Mouse (Mus musculus): Measurements from ENCODE around the gene Cpt2.
A peak's percentile ranks its signal among the peaks of the same experiment; 100 is the strongest.

Gene Cpt2

DNA sequence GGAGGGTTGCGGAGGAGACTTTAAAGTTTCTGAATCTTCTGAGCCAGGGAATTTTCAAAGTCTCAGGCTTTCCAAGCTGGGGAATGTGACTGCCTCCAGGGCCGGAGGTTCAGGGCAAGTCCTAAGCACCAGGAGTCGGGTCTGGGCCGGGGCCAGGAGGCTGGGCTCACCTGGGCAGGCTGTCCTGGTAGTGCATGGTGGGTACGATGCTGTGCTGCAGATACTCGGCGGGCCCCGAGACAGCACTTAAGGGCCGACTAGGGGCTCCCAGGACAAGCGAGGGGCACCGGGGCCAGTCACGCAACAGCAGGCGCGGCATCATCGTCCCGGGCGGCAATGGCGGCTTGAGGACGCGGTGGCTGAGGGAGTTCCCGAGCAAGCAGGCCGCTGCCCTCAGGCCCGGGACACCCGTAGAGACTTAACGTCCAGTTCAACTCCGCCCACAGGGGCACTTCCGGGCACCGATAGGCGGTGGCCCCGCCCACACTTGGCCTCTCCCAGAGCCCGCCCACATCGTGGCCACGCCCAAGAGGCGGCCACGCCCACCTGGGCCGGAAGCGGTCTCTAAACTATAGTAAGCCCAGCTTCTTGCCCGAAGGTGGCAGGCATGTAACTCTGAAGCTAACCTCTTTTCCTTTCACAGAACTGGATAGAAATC, at the start of gene Cpt2:
Gene Cpt2 (minus strand): TSS at position 466 of the 658 bp plus-strand sequence.
- peak; percentile 66 to 73 for DNase-seq (ENCODE audit: low spot score in 2 of 2)

DNA sequence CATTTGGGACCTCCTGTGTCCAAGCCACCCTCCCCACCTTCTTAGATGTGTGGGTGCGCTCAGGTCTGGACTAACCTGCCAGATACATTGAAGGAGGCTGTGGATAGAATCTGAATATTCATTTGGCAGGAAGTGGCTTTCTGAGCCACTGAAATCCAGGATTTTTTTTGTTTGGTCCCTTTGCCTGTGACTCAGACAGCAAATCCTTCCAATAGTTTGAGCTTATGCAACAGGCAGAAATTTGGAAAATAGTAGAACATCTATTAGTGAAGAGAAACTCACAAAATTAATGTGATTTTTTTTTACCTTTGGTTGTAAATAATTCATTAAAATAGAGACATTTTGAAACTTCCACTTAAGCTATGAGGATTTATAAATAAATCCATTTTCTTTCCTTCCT, 47.8 kb upstream of the Cpt2 start:
- no peak for DNase-seq (ENCODE audit: low spot score in 2 of 2)

GRCm38 (mm10) chr4:107969781-107970180, 46.4 kb upstream of the Cpt2 start:
- DNase-seq (ENCODE audit: low spot score in 2 of 2): no peak

- no peak for DNase-seq (ENCODE audit: low spot score in 2 of 2)
These were observed 44.7 kb upstream of the Cpt2 start, which contains the start of gene Slc1a7 for GRCm38 (mm10) chr4:107967966-107968682. Gene Slc1a7 (plus strand): TSS chr4:107968332.

DNA sequence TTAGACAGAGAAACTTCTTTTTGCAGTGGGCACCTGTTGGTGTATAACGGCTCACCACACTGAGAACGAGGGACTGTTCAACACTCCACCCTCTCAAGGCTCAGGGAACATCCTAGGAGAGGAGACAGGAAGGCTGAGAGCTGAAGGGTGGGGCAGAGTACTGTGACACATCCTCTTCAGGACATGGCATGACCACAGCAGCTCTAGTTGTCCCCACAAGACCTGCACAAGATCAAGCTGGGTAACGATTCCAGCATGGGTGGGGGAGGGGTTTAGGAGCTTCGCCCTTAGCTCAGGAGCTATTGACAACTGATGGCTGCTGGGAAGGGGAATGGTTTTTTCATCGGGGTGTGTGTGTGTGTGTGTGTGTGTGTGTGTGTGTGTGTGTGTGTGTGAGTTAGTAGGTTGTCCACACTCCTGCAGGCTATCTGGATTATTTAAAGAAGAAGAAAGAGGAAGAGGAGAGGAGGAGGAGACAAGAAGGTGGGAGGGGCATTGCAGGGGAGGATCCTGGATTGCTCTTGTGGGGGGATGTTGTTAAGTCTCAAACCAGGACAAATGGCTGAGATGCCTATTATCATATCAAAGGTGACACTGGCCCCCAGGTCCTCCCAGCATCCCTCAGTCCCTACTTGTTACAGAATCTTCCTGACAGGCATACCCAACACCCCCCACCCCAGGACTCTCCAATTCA, 43.2 kb upstream of the Cpt2 start:
- DNase-seq (ENCODE audit: low spot score in 2 of 2): no peak

DNA sequence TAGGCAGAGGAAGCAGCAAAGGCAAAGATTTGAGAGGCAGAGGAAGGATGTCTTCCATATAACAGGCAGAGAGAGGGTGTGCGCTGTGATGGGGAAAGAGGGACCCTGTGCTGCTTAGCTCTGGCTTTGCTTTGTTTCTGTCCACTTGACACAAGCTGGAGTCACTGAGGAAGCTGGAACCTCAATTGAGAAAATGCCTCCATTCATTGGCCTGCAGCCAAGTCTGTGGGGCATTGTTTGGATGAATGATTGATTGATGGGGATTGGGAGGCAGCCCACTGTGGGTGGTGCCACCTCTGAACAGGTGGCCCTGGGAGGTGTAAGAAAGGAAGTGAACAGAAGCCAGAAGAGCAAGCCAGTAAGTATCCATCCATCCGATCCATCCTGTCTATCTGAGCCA, 39.4 kb upstream of the Cpt2 start:
- DNase-seq (ENCODE audit: low spot score in 2 of 2): no peak

DNA sequence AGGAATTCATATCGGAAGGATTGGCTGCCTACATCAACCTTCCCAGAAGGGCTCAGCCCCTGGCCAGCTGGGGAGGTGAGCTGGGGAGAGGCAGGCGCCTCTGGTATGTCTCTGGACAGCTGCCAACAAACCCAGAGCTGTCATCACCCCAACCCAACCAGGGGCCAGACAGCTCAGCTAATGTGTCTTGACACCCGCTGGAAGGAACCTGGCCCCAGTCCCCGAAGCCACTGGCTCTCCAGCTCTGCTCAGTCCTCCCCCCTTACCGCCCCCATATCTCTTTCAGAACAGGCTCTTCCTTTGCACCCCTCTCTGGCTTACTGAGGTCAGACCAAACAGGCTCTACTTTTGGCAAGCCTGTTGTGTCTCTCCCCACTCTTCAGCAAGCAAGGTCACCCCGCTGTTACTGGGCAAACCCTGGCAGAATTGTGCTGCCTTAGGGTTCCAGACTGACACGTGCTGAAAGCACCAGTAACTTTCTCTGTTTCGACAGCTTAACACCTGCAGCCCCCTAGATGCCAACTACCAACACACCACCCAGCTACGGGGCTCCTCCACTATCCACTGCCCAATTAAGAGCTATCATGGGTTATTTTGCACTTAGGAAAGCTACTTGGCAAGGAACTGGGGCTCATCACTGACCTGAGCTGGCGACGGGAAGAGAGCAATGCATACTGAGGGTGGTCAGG, 38.8 kb upstream of the Cpt2 start:
- no peak for DNase-seq (ENCODE audit: low spot score in 2 of 2)

- DNase-seq (ENCODE audit: low spot score in 2 of 2): no peak
These were observed 35.1 kb upstream of the Cpt2 start for GRCm38 (mm10) chr4:107958487-107958886.

DNA sequence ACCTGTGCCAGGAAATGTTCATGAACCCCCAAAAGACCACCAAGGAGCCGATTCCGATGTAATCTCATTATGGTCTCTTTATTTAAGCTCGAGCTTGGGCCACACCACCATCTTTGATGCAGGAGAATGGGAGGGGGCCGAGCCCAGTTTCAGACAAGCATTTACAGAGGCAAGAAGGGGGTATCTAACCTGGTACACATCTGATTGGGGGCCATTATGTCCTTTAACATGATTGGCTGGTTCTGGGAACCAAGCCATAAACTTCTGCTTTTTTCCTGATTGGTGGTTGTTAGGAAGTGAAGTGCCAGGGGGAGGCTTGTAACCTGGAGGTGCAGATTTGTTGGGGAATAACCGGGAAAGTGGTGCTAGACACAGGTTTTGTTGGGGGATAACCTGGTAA, 32.3 kb upstream of the Cpt2 start:
- DNase-seq (ENCODE audit: low spot score in 2 of 2): no peak

DNA sequence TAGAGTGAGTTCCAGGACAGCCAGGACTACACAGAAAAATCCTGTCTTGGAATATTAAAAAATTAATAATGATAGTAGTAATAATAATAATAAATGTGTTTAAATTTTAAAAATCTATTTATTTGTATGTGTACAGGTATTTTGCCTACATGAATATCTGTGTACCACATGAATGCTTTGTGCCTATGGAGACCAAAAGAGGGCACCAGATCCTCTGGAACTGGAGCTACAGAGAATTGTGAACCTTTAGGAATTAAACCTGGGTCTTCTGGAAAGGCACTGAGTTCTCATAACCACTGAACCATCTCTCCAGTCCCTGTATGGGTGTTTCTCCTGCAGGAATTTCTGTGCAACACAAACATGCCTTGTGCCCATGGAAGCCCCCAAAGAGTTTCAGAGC, 29.4 kb upstream of the Cpt2 start:
- DNase-seq (ENCODE audit: low spot score in 2 of 2): no peak

DNA sequence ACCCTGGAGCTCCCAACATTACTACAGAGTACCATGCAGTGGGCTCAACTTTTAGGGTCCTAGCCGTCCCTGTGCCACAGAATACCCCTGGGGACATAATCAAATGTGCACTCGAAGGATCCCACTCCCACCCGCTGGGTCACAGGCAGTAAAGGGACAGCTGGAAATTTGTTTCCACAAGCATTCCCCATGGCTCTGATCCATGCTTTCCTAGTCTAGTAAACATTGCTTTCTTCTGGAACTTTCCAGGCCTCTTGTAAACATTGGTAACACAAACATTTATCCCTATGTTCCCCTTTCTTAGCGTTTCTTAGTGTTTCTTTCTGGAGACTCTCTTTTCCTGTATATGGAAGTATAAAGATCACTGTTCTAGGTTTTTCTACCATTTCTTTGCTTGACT, 26.5 kb upstream of the Cpt2 start:
- DNase-seq (ENCODE audit: low spot score in 2 of 2): no peak

- DNase-seq (ENCODE audit: low spot score in 2 of 2): no peak
These were observed 20.7 kb upstream of the Cpt2 start for GRCm38 (mm10) chr4:107944141-107944540.

DNA sequence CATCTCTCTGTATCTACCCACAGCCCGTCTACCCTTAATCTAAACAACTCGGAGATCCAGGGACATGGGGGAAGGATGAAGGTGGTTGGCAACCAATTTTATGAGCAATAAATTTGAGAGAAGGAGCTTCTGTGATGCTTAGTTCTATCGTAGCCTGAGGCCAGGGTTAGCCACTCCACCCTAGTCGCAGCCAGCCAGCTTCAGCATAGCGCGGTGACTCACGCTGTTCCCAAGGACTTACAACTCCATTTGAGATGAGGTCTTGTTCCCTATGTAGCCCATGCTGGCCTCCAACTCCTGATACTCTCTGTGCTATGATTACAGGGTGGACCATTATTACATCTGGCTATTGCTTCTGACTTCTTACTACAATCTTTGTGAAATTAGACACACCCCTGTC, 19.3 kb upstream of the Cpt2 start:
- no peak for DNase-seq (ENCODE audit: low spot score in 2 of 2)

DNA sequence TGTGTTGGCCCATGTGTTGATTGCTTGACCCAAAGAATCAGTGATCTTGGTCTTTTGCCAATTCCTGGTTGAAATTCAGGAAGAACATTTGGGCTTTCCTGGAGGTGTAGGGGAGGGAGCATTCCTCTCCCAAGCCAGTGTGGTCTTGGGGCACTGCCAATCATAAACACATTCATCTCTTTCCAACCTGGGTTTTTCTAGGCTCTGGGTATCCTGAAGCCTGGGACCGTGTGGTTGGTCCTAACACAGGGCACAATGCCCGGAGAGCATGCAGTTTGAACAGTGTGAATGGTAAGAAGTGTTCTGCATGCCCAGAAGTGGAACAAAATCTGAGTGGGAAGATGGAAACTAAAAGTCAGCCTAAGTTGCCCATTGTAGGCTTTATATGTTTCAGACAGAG, 14.7 kb upstream of the Cpt2 start:
- DNase-seq (ENCODE audit: low spot score in 2 of 2): no peak

- DNase-seq (ENCODE audit: low spot score in 2 of 2): peak; percentile 43 to 55
These were observed 13.9 kb upstream of the Cpt2 start for GRCm38 (mm10) chr4:107937338-107937737.

DNA sequence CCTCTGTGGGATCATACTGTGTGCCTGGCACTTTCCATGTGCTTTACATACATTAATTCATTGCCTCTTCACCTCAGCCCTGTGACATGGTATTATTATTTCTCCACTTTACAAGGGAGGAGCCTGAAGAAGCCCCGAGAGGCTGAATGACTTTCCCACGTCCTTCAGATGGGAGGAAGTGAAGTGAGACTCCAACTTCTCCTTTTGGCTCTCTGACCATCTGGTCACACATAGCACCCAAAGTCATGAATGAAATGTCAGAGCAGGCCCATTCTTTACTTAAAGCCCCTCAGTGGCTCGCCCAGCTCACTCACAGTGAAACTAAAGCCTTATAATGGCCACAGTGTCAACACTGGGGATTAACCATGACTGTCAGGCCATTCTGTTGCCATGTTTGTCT, 11.8 kb upstream of the Cpt2 start:
- DNase-seq (ENCODE audit: low spot score in 2 of 2): no peak

DNA sequence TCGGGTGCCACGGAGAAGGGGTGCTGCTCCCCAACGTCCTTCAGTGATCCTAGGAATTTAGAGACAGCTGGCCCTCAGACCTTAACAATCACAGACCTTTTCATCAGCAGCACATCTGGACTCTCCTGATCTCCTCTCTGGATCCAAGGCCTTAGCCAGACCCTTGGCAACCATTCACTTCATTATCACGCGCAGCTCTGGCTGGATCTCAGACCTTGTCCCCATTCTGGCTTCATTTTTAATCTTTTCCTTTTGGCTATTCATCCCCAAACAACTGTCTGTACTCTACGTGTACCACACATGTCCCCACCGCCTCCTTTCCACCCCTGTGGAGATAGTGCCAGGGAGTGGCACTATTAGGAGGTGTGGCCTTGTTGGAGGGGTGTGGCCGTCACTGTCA, 9.8 kb upstream of the Cpt2 start:
- no peak for DNase-seq (ENCODE audit: low spot score in 2 of 2)

DNA sequence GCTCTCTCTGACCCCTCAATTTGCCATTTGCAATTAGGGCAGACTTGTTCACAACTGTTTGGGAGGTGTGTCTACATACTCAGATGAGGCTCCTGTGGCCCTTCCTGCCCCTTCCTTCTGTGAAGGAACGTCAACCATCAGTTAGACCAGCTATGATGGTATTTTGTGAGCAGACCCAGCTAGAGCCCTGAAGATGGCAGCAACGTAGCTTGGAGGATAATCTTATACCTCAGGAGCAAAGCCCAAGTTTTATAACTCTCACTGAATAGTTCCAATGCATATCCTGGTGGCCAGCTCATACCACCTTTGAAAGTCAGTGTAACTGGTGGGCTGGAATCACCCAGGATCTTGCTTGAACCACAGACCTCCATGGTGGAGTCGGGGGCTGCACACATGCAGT, 8.0 kb upstream of the Cpt2 start:
- DNase-seq (ENCODE audit: low spot score in 2 of 2): no peak

GRCm38 (mm10) chr4:107928726-107929125, 5.3 kb upstream of the Cpt2 start:
- DNase-seq (ENCODE audit: low spot score in 2 of 2): no peak

- no peak for DNase-seq (ENCODE audit: low spot score in 2 of 2)
These were observed 4.9 kb upstream of the Cpt2 start for GRCm38 (mm10) chr4:107928269-107928668.

DNA sequence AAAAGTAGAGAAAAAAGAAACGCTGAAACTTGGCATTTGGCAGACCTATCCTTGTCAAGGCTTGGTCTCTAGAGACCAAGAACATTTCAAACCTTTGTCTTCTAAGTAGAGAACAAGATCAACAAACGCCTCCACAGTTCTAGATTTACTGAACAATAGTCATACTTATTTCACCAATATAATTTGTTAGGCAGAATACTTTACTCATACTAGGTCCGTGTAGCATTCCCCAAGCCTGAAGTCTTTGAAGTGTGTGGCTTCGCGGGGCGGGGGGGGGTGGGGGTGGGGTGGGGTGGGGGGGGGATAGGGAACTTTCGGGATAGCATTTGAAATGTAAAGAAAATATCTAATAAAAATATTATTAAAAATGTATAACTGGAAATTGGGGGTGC, 389 bp upstream of the Cpt2 start:
- DNase-seq (ENCODE audit: low spot score in 2 of 2): no peak

- no peak for DNase-seq (ENCODE audit: low spot score in 2 of 2)
These were observed 1.5 kb downstream of the Cpt2 start for GRCm38 (mm10) chr4:107921952-107922351.

All from right cerebral cortex, postnatal 36 days (tissue).